Mouse (Mus musculus) stomach, postnatal 0 days (tissue): ENCODE data around the gene Magi2.

Source experiments
- CTCF ChIP-seq: IDR thresholded peaks from 2 replicates; pipeline ENCODE4 v1.5.1; 2016; ENCODE audit warnings: antibody characterized with exemption, low read depth, mild to moderate bottlenecking, moderate library complexity
- EP300 ChIP-seq: optimal IDR thresholded peaks from 2 replicates; pipeline ENCODE3; 2016; ENCODE audit warnings: antibody characterized with exemption

DNA sequence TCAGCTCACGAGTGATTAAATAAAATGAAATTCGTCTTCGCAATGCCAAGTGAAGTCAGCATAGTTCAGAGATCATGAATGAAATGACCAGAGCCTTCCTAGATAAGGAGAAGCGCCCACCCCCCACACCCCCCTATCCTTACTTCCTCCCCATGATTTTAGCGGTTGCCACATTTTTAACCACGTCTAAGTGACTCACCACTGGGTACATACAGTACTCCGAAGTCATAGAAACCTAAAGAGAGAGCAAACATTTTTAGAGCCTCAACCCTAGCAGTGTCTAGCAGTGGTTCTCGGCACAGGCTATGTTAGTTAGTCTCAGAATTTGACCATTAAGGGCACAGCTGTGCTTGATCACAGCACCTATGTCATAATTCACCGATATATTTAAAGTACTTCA, 1385.8 kb downstream of the Magi2 start:
- TF ChIP-seq CTCF: no peak
- no peak for TF ChIP-seq EP300
